Mouse (Mus musculus) embryo, embryonic 10.5 days (tissue): ENCODE data around the gene Cbr2.
"Not testable (repeated sequence)": the region's sequence is repeated elsewhere in the genome, so short reads cannot be mapped to it uniquely, and the experiment has no call there.

Experiments
- DNase-seq: peaks from one replicate; pipeline ENCODE4 v3.0.0-alpha.2; 2015; ENCODE audit warnings: low spot score

The Cbr2 gene

GRCm38 (mm10) chr11:120731858-120732680 lies at the start of gene Cbr2:
Gene Cbr2, minus strand, starts transcription at chr11:120732114.
- no peak for DNase-seq

- not testable (repeated sequence) for DNase-seq
Observed at GRCm38 (mm10) chr11:120781361-120781760, 49.4 kb upstream of the Cbr2 start.

GRCm38 (mm10) chr11:120779876-120780275 lies 48.0 kb upstream of the Cbr2 start:
- DNase-seq: no peak

DNA sequence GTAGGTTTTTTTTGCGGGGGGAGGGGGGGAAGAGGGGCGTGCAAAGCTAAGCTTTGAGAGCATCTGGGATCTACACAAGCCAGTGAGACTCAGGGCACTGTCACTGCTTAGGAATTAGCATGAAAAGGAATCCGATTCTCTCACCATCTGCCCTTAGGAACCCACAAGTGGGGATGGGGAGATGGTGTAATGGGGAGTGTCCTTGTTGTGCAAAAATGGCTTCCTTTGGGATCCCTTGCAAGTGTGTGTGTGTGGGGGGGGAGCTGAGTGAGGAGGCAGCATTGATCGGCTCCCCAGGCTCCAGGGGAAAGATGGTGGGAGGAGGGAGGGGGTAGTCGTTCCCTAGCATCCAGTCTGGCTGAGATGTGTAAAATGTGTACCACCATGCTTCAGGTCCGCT lies 45.2 kb upstream of the Cbr2 start:
- no peak for DNase-seq

DNA sequence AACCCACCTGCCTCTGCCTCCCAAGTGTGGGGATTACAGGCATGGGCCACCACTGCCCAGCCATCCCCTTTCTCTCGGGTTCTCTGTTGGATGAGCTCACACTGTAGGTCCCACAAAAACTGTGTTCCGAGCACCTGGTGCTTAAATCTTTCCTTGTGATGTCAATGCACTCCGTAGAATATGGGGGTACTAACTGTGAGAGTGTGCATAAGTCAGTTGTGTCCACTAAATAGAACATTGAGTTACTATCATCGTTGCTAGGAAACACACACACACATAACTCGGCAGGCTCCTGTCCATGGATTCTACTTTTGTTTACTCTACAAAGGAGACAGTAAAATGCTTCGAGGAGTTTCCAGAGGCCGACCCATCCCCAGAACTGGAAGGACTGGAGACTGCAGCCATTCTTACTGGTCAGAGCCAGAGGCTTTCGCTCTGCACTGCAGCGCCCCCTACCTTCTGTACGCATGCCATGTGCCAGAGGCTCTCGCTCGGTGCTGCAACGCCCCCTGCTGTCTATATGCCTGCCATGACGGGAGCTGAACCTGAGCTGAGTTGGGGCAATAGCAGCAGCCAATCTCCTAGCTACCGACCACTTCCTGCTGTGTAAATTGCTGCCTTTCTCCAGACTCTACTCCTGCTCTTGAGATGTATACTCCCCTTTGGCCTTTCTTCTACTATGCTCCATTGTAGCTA lies 44.0 kb upstream of the Cbr2 start:
- DNase-seq: peak; percentile 96

DNA sequence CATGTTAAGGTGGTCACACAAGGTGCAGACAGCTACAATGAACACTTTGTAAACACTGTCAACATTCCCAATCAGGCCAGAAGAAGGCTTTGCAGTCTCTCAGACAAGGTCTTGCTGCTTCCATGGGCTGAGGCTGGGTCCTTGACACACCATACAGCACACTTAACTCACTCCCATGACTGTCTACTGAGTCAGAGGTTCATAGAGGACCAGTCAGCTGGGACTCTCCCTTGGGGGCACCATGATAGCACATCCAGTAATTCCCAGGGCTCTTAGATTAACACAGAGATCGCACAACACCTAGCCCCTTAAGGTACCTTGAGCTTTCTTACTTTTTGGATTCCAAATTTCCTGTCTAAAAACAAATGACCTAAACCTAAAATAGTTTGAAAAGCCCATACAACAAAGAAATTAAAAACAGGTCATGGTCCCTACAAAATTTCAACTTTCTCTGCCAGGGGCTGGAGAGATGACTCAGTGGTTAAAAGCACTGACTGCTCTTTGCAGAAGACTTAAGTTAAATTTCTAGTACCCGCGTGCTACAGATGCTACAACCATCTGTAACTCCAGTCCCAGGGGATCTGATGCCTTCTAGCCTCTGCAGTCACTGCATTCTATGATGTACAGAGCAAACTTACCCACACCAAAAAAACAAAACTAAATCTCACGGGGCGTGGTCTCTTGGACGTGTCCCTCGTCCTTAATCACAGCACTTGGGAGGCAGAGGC lies 41.7 kb upstream of the Cbr2 start:
- no peak for DNase-seq

GRCm38 (mm10) chr11:120772749-120773148 lies 40.8 kb upstream of the Cbr2 start:
- DNase-seq: no peak

DNA sequence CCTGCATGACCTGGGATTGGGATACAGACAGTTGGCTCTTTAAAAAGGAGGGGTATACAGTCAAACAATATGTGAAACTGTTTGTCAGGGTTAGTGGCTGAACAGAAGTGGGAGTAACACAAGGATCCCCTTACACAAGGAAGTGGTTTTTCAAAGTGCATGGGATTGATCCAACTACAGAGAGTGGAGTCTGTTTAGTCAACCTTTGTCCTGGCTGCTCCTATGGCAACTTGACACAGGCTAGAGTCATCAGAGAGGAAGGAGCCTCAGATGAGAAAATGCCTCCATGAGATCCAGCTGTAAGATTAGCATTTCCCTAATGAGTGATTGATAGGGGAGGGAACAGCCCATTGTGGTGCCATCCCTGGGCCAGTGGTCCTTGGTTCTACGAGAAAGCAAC lies 36.3 kb upstream of the Cbr2 start:
- DNase-seq: no peak

- DNase-seq: not testable (repeated sequence)
Observed at GRCm38 (mm10) chr11:120767023-120767422, 35.1 kb upstream of the Cbr2 start.

DNA sequence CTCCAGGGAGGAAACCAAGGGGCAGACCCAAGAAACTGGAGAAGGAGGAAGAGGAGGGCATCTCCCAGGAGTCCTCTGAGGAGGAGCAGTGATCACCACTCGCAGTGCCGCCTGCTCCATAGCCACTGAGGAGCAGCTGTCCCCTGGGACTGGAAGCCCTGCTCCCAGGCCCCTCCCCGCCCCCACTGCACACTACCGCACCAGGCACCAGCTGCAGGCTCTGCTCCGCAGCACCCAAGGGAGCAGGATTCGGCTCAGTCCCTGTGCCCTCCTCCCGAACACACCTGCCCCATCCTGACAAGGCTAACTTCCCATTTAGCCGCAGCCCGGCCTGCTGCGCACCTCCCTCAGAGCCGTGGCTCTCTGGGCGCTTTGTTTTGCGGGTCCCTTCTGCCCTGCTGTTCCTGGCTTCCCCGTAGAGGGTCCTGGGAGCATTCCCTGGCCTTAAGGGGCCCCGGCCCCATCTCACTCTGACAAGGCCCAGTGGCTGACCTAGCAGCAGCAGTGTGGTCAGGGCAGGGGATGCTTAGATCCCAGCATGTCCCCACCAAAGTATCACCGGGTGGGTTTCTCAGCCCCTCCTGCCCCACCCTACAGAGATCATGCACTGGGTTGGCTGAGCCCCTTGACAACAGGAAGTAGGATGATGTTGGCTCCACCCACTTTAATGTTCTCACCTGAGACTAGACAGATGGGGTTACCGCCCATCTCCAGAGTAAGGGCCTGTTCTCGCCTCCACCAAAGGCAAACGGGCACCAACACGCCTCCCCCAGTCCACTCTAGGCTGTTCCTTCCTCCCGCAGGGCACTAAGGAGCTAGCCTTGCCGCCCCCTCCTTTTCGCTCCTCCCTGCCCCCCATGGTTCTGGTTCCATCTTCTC lies 31.4 kb upstream of the Cbr2 start:
- not testable (repeated sequence) for DNase-seq

GRCm38 (mm10) chr11:120762672-120763041 lies 30.7 kb upstream of the Cbr2 start, which contains the start of gene Hmga1b:
Gene Hmga1b, plus strand, starts transcription at chr11:120762794.
- not testable (repeated sequence) for DNase-seq

DNA sequence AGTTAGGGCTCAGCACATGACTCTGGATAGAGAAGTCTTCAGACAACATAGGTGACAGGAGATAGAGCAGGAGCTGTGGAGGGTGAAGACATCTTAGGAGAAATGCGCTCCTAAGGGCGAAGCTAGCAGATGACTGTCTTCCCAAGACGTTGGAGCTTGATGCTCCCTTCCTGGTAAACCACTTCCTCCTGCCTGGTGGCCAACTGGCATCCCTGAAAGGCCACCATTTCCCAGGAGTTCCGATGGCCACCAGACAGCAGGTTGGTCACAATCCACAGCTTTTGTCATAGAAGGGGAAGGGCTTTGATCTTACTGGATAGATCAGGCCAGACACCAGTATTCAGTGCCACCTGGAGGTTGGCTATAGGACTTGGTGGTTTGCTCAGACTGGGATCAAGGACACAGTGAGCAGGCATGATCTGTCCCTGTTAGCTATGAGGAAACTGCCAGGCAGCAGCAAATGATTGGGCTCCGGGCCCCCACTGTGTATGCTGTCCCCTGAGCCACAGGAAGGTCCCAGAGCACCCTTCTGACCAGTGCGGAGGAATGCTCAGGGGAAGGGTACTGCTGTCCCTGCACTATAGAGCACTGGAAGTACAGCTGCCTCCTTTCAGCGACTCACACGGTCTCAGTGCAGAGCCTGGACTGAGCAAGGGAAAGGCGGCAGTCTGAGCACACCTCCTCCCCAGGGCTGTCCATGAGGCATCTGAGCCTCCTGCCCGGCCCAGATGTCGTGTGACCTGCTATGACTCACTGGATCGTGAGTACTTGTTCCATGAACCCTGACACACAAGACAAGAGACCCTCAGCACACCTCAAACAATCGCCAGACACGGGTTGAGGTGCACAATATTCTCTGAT lies 30.1 kb upstream of the Cbr2 start:
- DNase-seq: no peak

DNA sequence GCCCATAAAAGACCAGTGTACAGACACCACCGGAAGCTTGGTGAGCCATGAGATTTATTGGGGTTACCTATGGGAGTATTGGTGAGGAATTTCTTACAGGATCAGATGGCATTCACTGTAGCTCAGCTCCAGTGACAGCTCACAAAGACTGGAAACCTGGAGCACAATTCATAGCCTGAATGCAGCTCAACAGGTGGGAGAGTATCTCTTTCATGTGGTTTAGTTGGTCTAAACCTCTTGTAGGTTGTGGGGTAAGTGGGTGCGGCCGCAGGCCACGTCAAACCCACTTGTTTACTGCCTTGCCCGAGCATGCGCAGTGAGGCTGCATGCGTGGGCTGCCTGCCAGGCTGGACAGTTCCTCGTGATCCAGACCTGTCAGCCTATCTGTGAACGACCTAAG lies 28.3 kb upstream of the Cbr2 start:
- no peak for DNase-seq

- DNase-seq: no peak
Observed at GRCm38 (mm10) chr11:120751606-120752005, 19.7 kb upstream of the Cbr2 start.

GRCm38 (mm10) chr11:120749430-120749829 lies 17.5 kb upstream of the Cbr2 start:
- DNase-seq: peak; percentile 18

DNA sequence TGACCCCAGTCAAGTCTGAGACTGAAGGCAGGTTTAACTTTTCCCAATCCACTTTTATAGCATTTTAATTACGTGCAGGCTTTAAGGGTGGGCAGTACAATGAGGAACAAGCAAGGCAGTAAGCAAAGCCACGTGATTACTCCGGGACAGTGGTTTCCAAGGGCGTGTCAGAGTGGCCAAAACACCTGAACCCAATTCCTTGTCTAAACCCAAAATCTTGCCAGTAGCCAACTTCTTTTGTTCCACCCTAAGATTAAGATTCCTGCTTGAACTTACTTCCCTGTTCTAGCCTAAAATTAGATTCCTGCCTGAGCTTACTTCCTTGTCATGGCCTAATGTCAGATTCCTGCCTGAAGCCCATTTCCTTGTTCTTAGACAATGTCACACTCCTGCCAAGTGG lies 16.1 kb upstream of the Cbr2 start:
- no peak for DNase-seq

DNA sequence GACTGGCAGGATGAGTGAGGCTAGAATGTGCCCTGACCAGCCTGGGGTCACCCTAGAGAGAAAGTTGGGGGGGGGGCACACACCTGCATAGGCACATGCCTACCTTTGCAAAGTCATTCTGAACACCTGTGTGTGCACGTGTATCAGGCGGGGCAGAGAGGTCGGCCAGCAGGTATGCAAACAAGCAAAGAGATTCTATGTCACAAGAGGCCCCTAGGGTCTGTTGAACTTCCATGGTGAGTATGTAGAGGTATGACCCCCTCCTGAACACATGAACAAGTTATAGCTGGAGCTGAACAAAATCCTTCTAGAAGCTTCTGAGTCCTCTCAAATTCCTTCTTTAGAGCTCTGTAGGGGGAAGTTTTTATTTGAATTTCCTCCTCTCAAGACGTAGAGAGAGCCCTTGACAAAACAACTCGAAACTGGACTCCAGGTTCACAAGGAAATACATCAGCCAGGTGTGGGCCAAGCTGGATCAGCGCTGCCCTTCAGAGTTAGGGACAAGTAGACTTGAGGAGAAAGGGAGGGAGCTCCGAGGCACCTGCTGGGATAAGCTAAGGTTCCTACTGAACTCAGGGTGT lies 12.3 kb upstream of the Cbr2 start:
- no peak for DNase-seq

GRCm38 (mm10) chr11:120740981-120741380 lies 9.1 kb upstream of the Cbr2 start:
- DNase-seq: no peak

GRCm38 (mm10) chr11:120736424-120736823 lies 4.5 kb upstream of the Cbr2 start:
- DNase-seq: no peak

- no peak for DNase-seq
Observed at GRCm38 (mm10) chr11:120733521-120733920, 1.6 kb upstream of the Cbr2 start.
